Mouse (Mus musculus) spleen, postnatal 10 days (tissue): ENCODE measurements around the gene Them7.

Experiments
- DNase-seq, 2 experiments: peaks; one replicate each; pipeline ENCODE4 v3.0.0; 2021 to 2022; ENCODE audit warnings: low spot score in 2 of 2

Gene Them7

GRCm38 (mm10) chr2:105224134-105224986 lies at the start of gene Them7:
TSS of gene Them7 (plus strand) at chr2:105224320.
- no peak for DNase-seq

- no peak for DNase-seq
Measured at GRCm38 (mm10) chr2:105178871-105179270, 45.2 kb upstream of the Them7 start.

DNA sequence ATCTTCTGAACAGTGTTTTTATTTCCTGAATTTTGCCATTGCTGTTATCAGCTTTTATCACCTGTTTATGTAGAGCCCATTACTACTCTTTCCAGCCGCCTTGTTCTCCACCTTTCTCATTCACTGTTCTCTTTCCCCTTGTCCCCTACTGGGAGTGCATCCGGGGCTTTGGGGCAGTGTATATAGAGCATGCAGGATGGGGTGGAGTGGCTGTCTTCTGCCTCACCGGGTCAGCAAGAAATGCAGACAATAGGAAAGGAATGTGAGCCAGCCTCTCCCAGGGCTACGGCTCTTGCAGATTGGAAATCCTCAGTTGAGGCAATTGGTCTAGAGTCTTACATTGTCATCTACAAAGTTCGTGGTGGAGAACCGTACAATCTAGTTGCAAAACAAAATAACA lies 41.6 kb upstream of the Them7 start:
- DNase-seq: no peak

DNA sequence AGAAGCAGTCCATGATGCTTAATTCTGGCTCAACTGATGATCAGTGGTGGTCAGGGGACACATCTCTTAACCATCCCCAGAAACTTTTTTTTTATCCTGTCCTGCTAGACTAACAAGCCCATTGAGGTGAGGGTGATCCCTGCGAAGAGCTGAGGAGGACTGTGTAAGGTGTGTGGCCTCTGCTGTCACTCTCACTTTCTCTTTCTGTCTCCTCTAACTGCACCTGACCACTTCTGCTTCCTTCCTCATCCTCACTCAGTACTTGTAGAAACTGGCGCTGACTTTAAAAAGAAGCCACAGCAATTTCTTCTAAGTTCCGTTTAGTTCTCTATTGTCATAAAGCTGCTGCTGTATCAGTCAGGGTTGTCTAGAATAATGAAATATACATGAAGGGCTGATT lies 39.0 kb upstream of the Them7 start:
- DNase-seq: no peak

GRCm38 (mm10) chr2:105185768-105186529 lies 38.2 kb upstream of the Them7 start:
- no peak for DNase-seq

GRCm38 (mm10) chr2:105186591-105186990 lies 37.5 kb upstream of the Them7 start:
- DNase-seq: no peak

- no peak for DNase-seq
Measured at GRCm38 (mm10) chr2:105188182-105188581, 35.9 kb upstream of the Them7 start.

- DNase-seq: no peak
Measured at GRCm38 (mm10) chr2:105189352-105189751, 34.8 kb upstream of the Them7 start.

GRCm38 (mm10) chr2:105200152-105200551 lies 24.0 kb upstream of the Them7 start:
- DNase-seq: no peak

DNA sequence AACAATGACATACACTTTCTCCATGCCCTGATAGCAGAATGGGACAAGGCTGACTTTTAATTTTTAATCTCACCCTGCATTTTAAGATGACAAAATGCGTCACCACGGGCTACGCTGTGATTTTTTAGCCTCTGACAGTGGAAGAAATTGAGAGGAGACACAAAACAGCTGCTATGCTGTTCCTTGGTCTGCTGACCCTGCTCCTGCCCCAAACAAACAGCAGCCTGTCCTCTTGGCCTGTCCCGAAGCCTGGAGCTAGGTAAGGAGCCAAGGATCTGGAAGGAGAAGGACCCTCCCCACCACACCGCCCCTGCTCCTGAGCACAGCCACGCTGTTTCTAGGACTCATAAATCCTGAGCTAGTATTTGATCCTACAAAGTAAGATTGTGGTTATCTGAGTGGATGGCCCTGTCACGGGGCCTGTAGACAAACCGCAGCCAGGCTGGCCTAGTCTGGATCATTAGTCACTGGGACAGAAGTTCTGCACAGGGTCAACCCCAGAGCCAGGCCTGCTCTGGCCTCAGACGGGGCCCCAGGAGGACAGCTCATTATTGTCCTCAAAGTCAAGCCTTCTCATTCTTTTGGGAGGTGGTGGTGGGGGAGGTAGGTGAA lies 17.5 kb upstream of the Them7 start:
- no peak for DNase-seq

DNA sequence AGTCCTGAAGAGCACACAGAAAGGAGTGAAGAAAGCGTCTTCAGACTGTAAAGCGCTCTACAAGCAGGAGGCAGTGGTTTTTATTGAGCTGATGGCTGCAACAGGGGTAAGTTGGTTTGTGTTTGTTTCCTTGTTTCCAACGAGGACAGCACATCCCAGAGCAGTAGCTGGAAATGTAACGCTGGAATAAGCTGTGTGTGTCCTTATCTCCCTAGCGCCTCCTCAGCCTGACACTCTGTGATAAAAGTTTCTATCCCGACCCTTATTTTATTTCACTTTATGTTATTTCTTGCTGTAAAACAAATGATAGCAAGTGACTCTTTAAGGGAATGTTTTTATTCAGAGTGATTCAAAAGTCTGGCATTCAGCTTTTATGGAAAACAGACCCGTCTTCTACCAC lies 11.3 kb upstream of the Them7 start:
- DNase-seq: no peak

DNA sequence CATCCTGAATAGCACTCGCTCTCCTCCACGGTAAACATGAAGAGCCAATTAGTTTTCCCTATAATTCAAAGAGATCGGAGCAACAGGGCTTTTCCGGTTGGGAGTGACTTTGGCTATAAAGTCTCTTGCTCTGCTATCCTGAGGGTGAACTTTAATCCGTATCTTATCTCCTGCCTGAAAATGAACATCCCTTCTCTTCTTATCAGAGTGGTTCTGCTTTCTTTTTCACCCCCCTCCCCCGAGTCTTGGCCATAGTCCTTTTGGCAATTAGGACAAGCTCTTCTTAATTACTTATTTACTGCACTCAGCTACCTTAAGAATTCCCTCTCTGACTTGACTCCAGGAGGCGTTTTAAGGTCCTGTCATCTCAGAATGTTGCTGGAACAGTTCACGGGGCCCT lies 8.2 kb upstream of the Them7 start:
- DNase-seq: no peak

GRCm38 (mm10) chr2:105219229-105219628 lies 4.9 kb upstream of the Them7 start:
- DNase-seq: no peak

DNA sequence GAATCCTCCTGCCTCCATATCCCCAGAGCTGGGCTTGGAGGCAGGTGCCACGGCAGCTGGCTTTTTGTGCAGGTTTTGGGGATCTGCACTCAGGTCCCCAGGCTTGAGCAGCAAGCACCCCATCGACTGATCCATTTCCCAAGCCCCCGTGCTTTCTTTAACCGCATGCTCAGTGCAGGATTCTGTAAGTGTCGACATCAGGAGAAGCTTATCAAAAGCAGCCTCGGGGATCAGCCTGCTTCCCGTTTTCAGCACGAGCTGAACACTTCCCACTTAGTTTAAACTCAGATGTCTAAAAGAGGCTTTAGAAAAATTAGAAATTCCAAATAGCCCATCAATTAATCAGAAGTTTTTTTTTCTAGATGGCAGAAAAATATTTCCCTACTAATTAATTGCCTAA lies 4.5 kb upstream of the Them7 start:
- no peak for DNase-seq

DNA sequence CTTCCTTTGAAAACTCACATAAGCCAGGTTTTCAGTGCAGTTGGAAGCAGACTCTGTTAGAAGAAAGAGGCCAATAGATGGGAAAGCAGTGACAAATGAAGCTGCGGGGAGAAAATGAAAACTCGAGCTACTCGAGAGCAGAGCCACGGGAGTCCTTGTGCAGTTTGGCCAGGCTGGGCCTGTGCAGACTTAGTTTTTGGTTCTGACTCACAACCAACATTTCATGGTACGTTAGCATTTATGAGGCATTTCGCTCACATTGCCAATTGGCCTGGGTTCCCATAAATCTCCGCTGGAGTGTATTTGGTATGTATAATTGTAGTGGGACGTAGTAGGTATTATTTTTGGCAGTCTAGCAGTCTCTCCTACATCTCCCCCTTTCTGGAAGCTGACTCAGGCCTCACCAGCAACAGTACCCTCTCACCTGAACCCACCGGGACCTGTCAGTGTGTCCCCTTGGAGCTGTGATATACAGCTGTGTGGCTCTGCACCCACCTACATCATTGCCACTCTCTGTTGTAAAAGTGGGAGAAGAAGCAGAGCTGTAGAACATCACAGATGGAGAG lies 3.3 kb upstream of the Them7 start:
- no peak for DNase-seq

DNA sequence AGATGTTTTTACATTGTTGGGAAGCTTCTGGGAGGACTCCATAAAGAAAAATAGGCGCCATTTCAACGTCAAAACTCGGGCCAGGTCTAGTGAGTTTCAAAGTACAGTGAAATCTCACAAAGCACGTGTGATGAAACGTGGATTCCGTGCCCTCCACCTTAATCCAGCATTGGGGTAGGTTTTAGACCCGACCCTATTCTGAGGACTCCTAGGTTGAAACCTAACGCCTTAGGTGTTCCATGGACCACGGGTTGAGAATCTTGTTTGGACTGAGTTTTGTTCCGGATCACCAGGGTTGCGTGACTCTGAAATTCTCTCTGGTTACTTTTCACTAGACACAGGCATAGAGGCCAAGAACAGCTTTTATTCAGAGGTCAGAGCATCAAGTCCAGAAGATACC lies 514 bp upstream of the Them7 start:
- DNase-seq: no peak

DNA sequence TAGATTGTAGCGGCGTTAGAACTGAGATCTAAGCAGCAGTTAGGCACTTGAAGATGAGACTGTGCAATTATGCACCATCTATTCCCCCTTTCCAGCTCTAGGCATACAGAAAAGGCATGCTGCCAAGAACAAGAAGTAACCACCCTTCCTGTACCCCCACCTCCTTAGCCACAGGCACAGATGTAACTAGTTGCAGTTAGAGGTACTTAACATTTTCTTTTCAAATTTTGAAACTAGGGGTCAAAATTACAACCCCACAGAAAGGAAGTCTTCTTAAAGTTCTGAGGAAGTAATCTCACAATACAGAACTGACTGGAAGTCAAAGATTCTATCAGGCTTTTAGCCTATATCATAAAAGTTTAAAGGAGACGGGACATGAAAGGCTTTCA lies 861 bp downstream of the Them7 start:
- DNase-seq: no peak

- no peak for DNase-seq
Measured at GRCm38 (mm10) chr2:105226297-105226958, 2.3 kb downstream of the Them7 start.

GRCm38 (mm10) chr2:105228416-105228815 lies 4.3 kb downstream of the Them7 start:
- DNase-seq: no peak

- peak in 1 of 2 experiments; percentile 69 for DNase-seq
Measured at GRCm38 (mm10) chr2:105230333-105230732, 6.2 kb downstream of the Them7 start.

DNA sequence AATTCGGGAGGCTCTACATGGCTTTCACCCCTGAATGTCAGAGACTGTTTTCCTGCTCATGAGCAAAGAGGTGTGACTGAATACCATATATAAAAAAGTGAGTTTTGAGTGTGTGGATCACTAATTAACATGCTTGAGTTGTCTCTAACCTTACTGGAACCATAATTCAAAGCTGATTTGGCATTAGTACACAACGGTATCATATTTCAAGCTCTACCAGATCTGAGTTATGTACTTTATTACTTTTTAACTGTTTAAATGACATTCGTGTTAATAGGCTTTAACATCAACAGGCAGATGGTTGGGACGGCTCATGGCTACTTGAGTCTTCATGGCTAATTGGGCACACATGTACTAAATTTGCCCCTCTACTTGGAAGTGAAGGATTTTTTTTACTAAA lies 8.3 kb downstream of the Them7 start:
- no peak for DNase-seq

DNA sequence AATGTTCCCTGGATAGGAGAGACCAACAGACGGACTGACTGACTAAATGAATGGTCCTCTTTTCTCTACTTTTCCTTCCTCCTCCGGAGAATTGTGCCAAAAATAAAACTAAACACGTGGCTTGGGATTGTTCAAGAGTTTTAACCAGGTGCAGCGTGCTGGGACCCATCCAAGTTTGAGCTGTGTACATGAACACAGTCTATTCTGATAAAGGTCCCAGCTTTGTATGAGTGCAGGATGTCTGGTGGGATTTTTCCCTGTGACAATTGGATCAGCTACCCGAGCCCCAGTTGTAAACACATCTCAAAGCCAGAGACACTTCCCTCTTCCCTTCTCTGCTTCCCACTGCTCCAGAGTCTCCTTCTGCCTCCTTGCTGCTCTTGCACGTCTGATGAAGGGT lies 10.2 kb downstream of the Them7 start:
- DNase-seq: no peak
